Mouse (Mus musculus) heart, postnatal 0 days (tissue): ENCODE measurements around the gene Nipbl.

Experiments used
- CTCF ChIP-seq: IDR thresholded peaks from 2 replicates; pipeline ENCODE4 v1.5.1; 2016; ENCODE audit warnings: antibody characterized with exemption, control low read depth, low read depth
- EP300 ChIP-seq: IDR thresholded peaks from 2 replicates; pipeline ENCODE4 v1.6.1; 2016; ENCODE audit warnings: antibody characterized with exemption, low read depth

DNA sequence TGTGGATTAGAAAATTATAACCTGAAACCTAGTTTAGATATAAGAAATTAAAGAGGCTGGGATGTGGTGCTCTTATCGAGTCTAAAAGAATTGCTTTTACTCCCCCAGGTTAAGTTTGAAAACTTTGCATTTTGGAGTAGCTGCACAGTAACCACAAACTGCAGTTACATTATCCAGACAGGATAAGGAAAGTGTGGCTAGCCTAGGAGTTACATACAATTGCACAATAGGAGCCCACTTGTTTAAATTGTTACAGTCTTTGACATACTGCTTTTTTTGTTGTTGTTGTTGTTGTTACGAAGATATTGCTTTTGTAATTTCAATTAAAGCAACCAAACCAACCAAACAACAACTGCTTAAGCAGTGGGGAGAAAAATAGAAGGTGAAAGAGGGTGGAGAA lies 11.2 kb upstream of the Nipbl start:
- TF ChIP-seq EP300 (no peak), CTCF (no peak)
